Mouse (Mus musculus) liver, embryonic 14.5 days (tissue): ENCODE results near the gene Enox1. TPM values are rescaled to one million over a fixed set of nuclear protein-coding genes. Genes with fewer than 3 reads are reported as not detected.

Experiments used
- ATAC-seq: fragments of 200-750 bp; cut with Nextera tagmentation; 2 replicates; pipeline ENCODE4 v1.8.0; 2017; ENCODE audit warnings: moderate number of reproducible peaks, mild to moderate bottlenecking, moderate library complexity; ENCODE audit not compliant: insufficient read depth
- DNase-seq, 3 experiments: peaks; one replicate each; pipeline ENCODE4 v3.0.0-alpha.2; 2012 to 2013; ENCODE audit warnings: low read depth in 3 of 3, low spot score in 3 of 3
- H3K27ac ChIP-seq: fragments of 300-500 bp; sonication (generic); 2 replicates; pipeline ENCODE4 v1.5.1; 2014; ENCODE audit warnings: moderate library complexity, mild to moderate bottlenecking, control low read depth, inconsistent platforms
- H3K27me3 ChIP-seq: fragments of 300-500 bp; sonication (generic); 2 replicates; pipeline ENCODE4 v1.6.1; 2014; ENCODE audit warnings: mild to moderate bottlenecking, low read length, moderate library complexity; ENCODE audit not compliant: control insufficient read depth, insufficient read depth
- H3K36me3 ChIP-seq: fragments of 300-500 bp; sonication (generic); replicated peaks from 2 replicates; pipeline ENCODE4 v1.6.1; 2014; ENCODE audit warnings: low read depth; ENCODE audit not compliant: control insufficient read depth, insufficient read depth
- H3K4me1 ChIP-seq, 2 experiments: fragments of 200-500 bp in 1 of 2; fragments of 300-500 bp in 1 of 2; sonication (generic) in 1 of 2; replicated peaks; 2 replicates each; pipeline ENCODE4 v1.6.1; 2012 to 2014; ENCODE audit warnings: antibody characterized with exemption in 1 of 2, inconsistent platforms in 1 of 2, low read length in 1 of 2; ENCODE audit not compliant: control insufficient read depth in 2 of 2, insufficient read depth in 2 of 2
- H3K4me2 ChIP-seq: fragments of 300-500 bp; sonication (generic); 2 replicates; pipeline ENCODE4 v1.6.1; 2014; ENCODE audit warnings: low read depth, mild to moderate bottlenecking, control low read depth, moderate library complexity
- H3K4me3 ChIP-seq, 2 experiments: fragments of 200-500 bp in 1 of 2; fragments of 300-500 bp in 1 of 2; sonication (generic) in 1 of 2; 2 replicates each; pipeline ENCODE4 v1.5.1; 2012 to 2014; ENCODE audit warnings: low read depth in 2 of 2, low read length in 2 of 2, mild to moderate bottlenecking in 2 of 2, control low read depth in 1 of 2, inconsistent platforms in 1 of 2, moderate library complexity in 1 of 2; ENCODE audit not compliant: insufficient read depth in 1 of 2
- H3K9ac ChIP-seq: fragments of 300-500 bp; sonication (generic); replicated peaks from 2 replicates; pipeline ENCODE4 v1.6.1; 2014; ENCODE audit warnings: mild to moderate bottlenecking, control low read depth, moderate library complexity
- H3K9me3 ChIP-seq: fragments of 300-500 bp; sonication (generic); 2 replicates; pipeline ENCODE4 v1.6.1; 2016; ENCODE audit warnings: low read length, mixed read lengths; ENCODE audit not compliant: control insufficient read depth
- CTCF ChIP-seq: IDR thresholded peaks from 2 replicates; pipeline ENCODE4 v1.5.1; 2016; ENCODE audit warnings: antibody characterized with exemption, low read depth, control low read depth
- EP300 ChIP-seq: IDR thresholded peaks from 2 replicates; pipeline ENCODE4 v1.6.1; 2016; ENCODE audit warnings: antibody characterized with exemption, low read depth
- WGBS: fragments of 180-500 bp; shearing (Covaris S2); extraction: QIAGEN DNeasy Blood & Tissue Kit; methylation state at CpG from one replicate; pipeline ENCODE4 v1.1.7; 2014; ENCODE audit not compliant: insufficient replicate concordance; 5-methylcytosine and 5-hydroxymethylcytosine counted together
- polyA plus RNA-seq, 2 experiments: library from polyadenylated mRNA; depleted of rRNA in 1 of 2; stranded (reverse) in 1 of 2; unstranded in 1 of 2; fragments of >200 nt; fragmentation: Nextera tagmentation in 1 of 2; extraction: Ambion mirVana in 1 of 2; gene quantifications; 2 replicates each; pipeline versions ENCODE4 v1.2.1 to v1.2.3; 2012 to 2014

Gene Enox1
- polyA plus RNA-seq, 2 experiments = 0.07 to 0.10 TPM

- Histone ChIP-seq H3K27ac (no peak overlapping the region), H3K9me3 (no peaks in the 10 kb centered on the region), H3K4me3 (no peak overlapping the region), H3K4me1 (no peaks in the 10 kb centered on the region), H3K27me3 (no peaks in the 10 kb centered on the region), H3K36me3 (no peaks in the 10 kb centered on the region), H3K4me2 (no peak overlapping the region), H3K9ac (no peak overlapping the region)
- DNase-seq (no peak), ATAC-seq (no peak)
- TF ChIP-seq CTCF = no peak
- TF ChIP-seq EP300 = no peak
- 60% methylated on average over 6 of the region's 6 CpGs for WGBS
Observed at GRCm38 (mm10) chr14:77617250-77617649, 460.7 kb downstream of the Enox1 start.

- Histone ChIP-seq H3K4me3 (no peak overlapping the region), H3K4me2 (no peak overlapping the region), H3K9ac (no peak overlapping the region), H3K27ac (no peak overlapping the region), H3K27me3 (no peaks in the 10 kb centered on the region), H3K4me1 (no peaks in the 10 kb centered on the region), H3K36me3 (no peaks in the 10 kb centered on the region), H3K9me3 (no peaks in the 10 kb centered on the region)
- DNase-seq (no peak), ATAC-seq (no peak)
- WGBS = 55% methylated on average over 13 of the region's 13 CpGs
- TF ChIP-seq CTCF (no peak), EP300 (no peak)
Observed at GRCm38 (mm10) chr14:77618131-77618805, 461.7 kb downstream of the Enox1 start.

DNA sequence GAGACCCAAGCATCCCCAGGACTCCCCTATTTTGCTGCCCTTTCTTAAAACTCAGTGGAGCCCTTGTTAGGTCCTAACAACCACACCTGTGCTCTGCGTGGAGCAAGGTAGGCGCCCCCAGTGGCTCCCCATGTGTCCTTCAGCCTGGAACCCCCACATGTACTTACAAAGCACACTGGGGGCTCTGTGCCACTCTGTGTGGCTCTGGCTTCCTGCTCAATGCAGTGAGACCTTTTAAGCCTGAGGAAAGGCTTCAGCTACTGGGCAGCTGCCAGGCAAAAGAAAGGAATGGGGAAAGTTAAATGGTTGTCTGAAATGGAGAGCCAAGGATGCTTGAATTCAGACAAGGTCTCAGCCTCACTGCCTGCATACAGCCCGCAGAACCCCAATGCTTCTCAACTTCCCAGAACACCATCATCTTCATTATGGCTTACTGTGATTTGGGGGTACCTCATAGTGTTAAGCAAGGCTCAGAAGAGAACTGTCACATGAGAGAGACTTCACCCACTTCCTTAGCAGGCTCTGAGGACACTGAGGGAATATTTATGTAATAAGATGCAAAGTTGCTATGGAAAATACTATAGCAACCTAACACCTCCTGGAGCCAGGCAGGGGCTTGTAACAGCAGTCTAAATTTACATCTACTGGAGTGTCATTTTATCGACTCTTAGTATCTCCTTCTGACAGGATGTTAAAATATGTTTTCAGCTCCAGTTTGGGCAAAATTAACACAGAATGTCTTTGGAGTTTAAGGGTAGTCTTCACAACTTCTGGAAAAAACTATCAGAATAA is 465.1 kb downstream of the Enox1 start:
- H3K36me3 ChIP-seq = no peaks in the 10 kb centered on the region
- 58% methylated on average over 4 of the region's 4 CpGs for WGBS
- DNase-seq = no peak

DNA sequence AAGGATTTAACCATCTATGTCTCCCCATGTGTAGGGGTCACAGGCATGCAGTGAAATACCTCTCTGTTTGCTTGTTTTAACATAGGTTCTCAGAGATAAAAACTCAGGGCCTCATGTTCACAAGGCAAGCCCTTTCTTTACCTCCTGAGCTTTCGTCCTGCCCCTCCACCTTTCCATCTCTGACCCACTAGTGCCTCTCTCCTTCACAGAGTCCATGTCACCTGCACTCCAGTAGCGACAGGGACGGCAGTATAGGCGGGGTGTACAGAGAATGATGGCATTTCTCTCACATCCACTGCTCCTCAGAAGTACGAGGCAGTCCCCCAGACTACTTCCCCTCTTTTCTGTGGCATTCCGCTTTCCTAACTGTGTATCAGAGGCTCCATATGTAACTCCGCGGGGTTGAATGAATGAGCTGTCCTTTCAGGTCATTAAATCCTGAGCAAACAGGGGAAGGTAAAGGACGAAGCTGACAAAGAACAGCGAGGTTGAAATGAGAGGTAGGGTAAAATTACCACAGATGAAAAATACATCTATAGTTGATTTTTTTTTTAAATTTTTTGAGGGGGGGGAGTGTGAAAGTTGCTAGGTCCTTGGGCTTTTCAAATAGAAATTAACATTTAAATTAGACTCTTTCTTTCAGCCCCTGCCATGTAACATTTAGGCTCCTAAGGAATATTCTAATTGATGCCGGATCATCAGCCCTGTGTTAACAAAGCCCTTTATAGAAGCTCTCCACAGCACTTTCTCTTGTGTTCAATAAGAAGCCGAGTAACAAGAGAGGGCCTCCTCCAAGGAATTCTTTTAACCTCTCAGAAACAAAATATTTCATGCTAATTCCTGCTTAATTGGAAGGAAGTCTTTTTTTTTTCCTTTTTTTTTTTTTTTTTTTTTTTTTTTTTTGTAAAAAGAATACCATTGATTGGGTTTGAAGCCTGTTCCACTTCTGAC is 470.3 kb downstream of the Enox1 start:
- no peak overlapping the region for H3K4me2 ChIP-seq
- H3K4me1 ChIP-seq = no peaks in the 10 kb centered on the region
- no peaks in the 10 kb centered on the region for H3K36me3 ChIP-seq
- no peaks in the 10 kb centered on the region for H3K27me3 ChIP-seq
- no peak overlapping the region for H3K9ac ChIP-seq
- no peak overlapping the region for H3K27ac ChIP-seq
- no peaks in the 10 kb centered on the region for H3K9me3 ChIP-seq
- no peak for TF ChIP-seq CTCF
- TF ChIP-seq EP300 = no peak
- DNase-seq (no peak), ATAC-seq (no peak)
- H3K4me3 ChIP-seq = no peak overlapping the region
- 57% methylated on average over 12 of the region's 12 CpGs for WGBS

More for the DNA sequence above, 465.1 kb downstream of the Enox1 start:
- Histone ChIP-seq H3K9ac (no peak overlapping the region), H3K4me1 (no peaks in the 10 kb centered on the region), H3K9me3 (no peaks in the 10 kb centered on the region), H3K27me3 (no peaks in the 10 kb centered on the region), H3K27ac (no peak overlapping the region), H3K4me2 (no peak overlapping the region), H3K4me3 (no peak overlapping the region)
- no peak for TF ChIP-seq CTCF
- TF ChIP-seq EP300 = no peak
- no peak for ATAC-seq
